Mouse (Mus musculus) liver, embryonic 14.5 days (tissue): Measurements from ENCODE around the gene Dip2c.

Source experiments
- CTCF ChIP-seq: IDR thresholded peaks from 2 replicates; pipeline ENCODE4 v1.5.1; 2016; ENCODE audit warnings: antibody characterized with exemption, low read depth, control low read depth
- EP300 ChIP-seq: IDR thresholded peaks from 2 replicates; pipeline ENCODE4 v1.6.1; 2016; ENCODE audit warnings: antibody characterized with exemption, low read depth

- no peak for TF ChIP-seq CTCF
- no peak for TF ChIP-seq EP300
Measured at GRCm38 (mm10) chr13:9312916-9313315, 36.6 kb downstream of the Dip2c start.
